ENCODE assay signal across 12 mouse cellular contexts in genomic region chr10:127663590-127663989, GRCm38 (mm10). TPM values are rescaled to one million over a fixed set of nuclear protein-coding genes. Genes with fewer than 3 reads are reported as not detected.
DNase-seq lines count a peak whose midpoint lies in the region; ATAC-seq and TF ChIP-seq lines count a peak whose summit lies in the region.
"Had no signal": no experiment of that assay in that cellular context is flagged by ENCODE, and none has a peak within 500 bp of the region (broad histone marks: within the 10 kb centered on the region; RNA-seq: fewer than 3 reads in every experiment).

No protein-coding gene starts in this region.

- H3K9ac ChIP-seq in heart, embryonic 13.5 days, result peak overlapping the region; percentile 90
- H3K9ac ChIP-seq in lung, embryonic 16.5 days (ENCODE audit: low read length), result 0 out of 2 replicates have a peak overlapping the region, but pooled peaks have one; percentile 34
- H3K9ac ChIP-seq in embryonic facial prominence, embryonic 13.5 days, result peak overlapping the region; percentile 94; the same call in 1 of the 2 replicates
- H3K9ac ChIP-seq: forebrain, embryonic 15.5 days; liver, embryonic 13.5 days; midbrain, embryonic 15.5 days had no signal

- DNase-seq in heart, adult 9 months (ENCODE audit: low spot score in 2 of 2), result no peak
- no peak for DNase-seq in lung, adult 2 months
- DNase-seq in MN1 (ENCODE audit: low spot score), result no peak
- DNase-seq in thymus, postnatal 10 days (ENCODE audit: low spot score in 2 of 2), result no peak
- DNase-seq: liver, embryonic 13.5 days; thymus, adult 2 months had no signal

- 29% methylated on average over 5 of the region's 5 CpGs for WGBS in heart, embryonic 13.5 days
- 24% methylated on average over 5 of the region's 5 CpGs for WGBS in lung, embryonic 16.5 days
- 55% methylated on average over 5 of the region's 5 CpGs for WGBS in lung, adult 2 months
- WGBS in embryonic facial prominence, embryonic 13.5 days, result 20% methylated on average over 5 of the region's 5 CpGs
- WGBS in olfactory bulb, adult 2 months, result 44% methylated on average over 5 of the region's 5 CpGs

- H3K4me1 ChIP-seq in heart, embryonic 13.5 days, result peaks cover 69% of the 10 kb centered on the region
- peaks cover 54% of the 10 kb centered on the region for H3K4me1 ChIP-seq in lung, embryonic 16.5 days (replicated peaks; ENCODE audit: control insufficient read depth, insufficient read depth, low read length)
- peaks cover 22% of the 10 kb centered on the region for H3K4me1 ChIP-seq in lung, adult 2 months (ENCODE audit: control insufficient read depth, insufficient read depth, low read length)
- peaks cover 58% of the 10 kb centered on the region for H3K4me1 ChIP-seq in embryonic facial prominence, embryonic 13.5 days
- peaks cover 73% of the 10 kb centered on the region for H3K4me1 ChIP-seq in olfactory bulb, adult 2 months (ENCODE audit: control insufficient read depth, insufficient read depth, low read length)

- H3K36me3 ChIP-seq in heart, embryonic 13.5 days, result peaks cover 50% of the 10 kb centered on the region
- peaks cover 19% of the 10 kb centered on the region for H3K36me3 ChIP-seq in lung, embryonic 16.5 days (ENCODE audit: control insufficient read depth, insufficient read depth, low read length)
- peaks cover 53% of the 10 kb centered on the region for H3K36me3 ChIP-seq in embryonic facial prominence, embryonic 13.5 days
- H3K36me3 ChIP-seq: forebrain, embryonic 15.5 days; midbrain, embryonic 15.5 days had no signal

- H3K4me3 ChIP-seq in heart, embryonic 13.5 days, result peak overlapping the region; percentile 73; the same call in 1 of the 2 replicates
- H3K4me3 ChIP-seq in lung, embryonic 16.5 days (ENCODE audit: low read length), result no peak overlapping the region
- H3K4me3 ChIP-seq in lung, adult 2 months (replicated peaks; ENCODE audit: extremely low read depth, low read depth, low read length), result no peak overlapping the region
- H3K4me3 ChIP-seq in embryonic facial prominence, embryonic 13.5 days, result peak overlapping the region; percentile 87
- no peak overlapping the region for H3K4me3 ChIP-seq in olfactory bulb, adult 2 months (ENCODE audit: insufficient read depth, low read depth, low read length)
- H3K4me3 ChIP-seq: forebrain, embryonic 15.5 days; liver, embryonic 13.5 days; midbrain, embryonic 15.5 days had no signal

- H3K27me3 ChIP-seq in heart, embryonic 13.5 days (replicated peaks), result peaks cover 6% of the 10 kb centered on the region
- no peaks in the 10 kb centered on the region for H3K27me3 ChIP-seq in lung, embryonic 16.5 days (ENCODE audit: control insufficient read depth, insufficient read depth, low read depth, low read length)
- no peaks in the 10 kb centered on the region for H3K27me3 ChIP-seq in embryonic facial prominence, embryonic 13.5 days

- no peak overlapping the region for H3K27ac ChIP-seq in heart, embryonic 13.5 days (replicated peaks)
- H3K27ac ChIP-seq in lung, embryonic 16.5 days (ENCODE audit: low read length), result peak overlapping the region; percentile 98
- H3K27ac ChIP-seq in embryonic facial prominence, embryonic 13.5 days, result peak overlapping the region; percentile 86
- H3K27ac ChIP-seq in olfactory bulb, adult 2 months (ENCODE audit: insufficient read depth, low read depth, low read length), result peak overlapping the region; percentile 18; the same call in 1 of the 2 replicates
- H3K27ac ChIP-seq: forebrain, embryonic 15.5 days; liver, embryonic 13.5 days; midbrain, embryonic 15.5 days had no signal

- no peaks in the 10 kb centered on the region for H3K9me3 ChIP-seq in heart, embryonic 13.5 days
- H3K9me3 ChIP-seq in lung, embryonic 16.5 days (ENCODE audit: control insufficient read depth, low read length), result no peaks in the 10 kb centered on the region
- no peaks in the 10 kb centered on the region for H3K9me3 ChIP-seq in embryonic facial prominence, embryonic 13.5 days
- H3K9me3 ChIP-seq: forebrain, embryonic 15.5 days; liver, embryonic 13.5 days; midbrain, embryonic 15.5 days had no signal

- ATAC-seq in heart, embryonic 13.5 days (ENCODE audit: extremely low read depth, insufficient number of reproducible peaks, low FRiP score, low TSS enrichment), result no peak
- ATAC-seq in lung, embryonic 16.5 days (ENCODE audit: low read depth), result no peak
- no peak for ATAC-seq in embryonic facial prominence, embryonic 13.5 days (ENCODE audit: insufficient number of reproducible peaks, insufficient read depth, low FRiP score, low TSS enrichment, low read depth)
- ATAC-seq: forebrain, embryonic 15.5 days; midbrain, embryonic 15.5 days had no signal

- no peak for TF ChIP-seq POLR2A in lung, adult 2 months (IDR thresholded peaks at IDR 0.05; ENCODE audit: borderline replicate concordance, extremely low read depth, low read depth, low read length)
- no peak for TF ChIP-seq POLR2A in olfactory bulb, adult 2 months (IDR thresholded peaks at IDR 0.05; ENCODE audit: insufficient read depth, low read depth, low read length)

- TF ChIP-seq CTCF in lung, adult 2 months (IDR thresholded peaks at IDR 0.05; ENCODE audit: insufficient read depth, low read length), result no peak
- no peak for TF ChIP-seq CTCF in olfactory bulb, adult 2 months (IDR thresholded peaks at IDR 0.05; ENCODE audit: insufficient read depth, low read depth, low read length)

- peak overlapping the region; percentile 78 for H3K4me2 ChIP-seq in heart, embryonic 13.5 days
- peak overlapping the region; percentile 80; the same call in 1 of the 2 replicates for H3K4me2 ChIP-seq in lung, embryonic 16.5 days (ENCODE audit: low read depth, low read length)
- H3K4me2 ChIP-seq in embryonic facial prominence, embryonic 13.5 days, result peak overlapping the region; percentile 90
- H3K4me2 ChIP-seq: forebrain, embryonic 15.5 days; midbrain, embryonic 15.5 days had no signal

RNA-seq across cellular contexts. Expression of gene Nemp1, which starts 3.1 kb away (rescaled TPM):
- 7.1 and 7.4 TPM in 2 replicates for polyA plus RNA-seq in heart, embryonic 13.5 days (2015; fragmentation: Nextera tagmentation; extraction: Ambion mirVana)
- 12.6 and 13.2 TPM in 2 replicates for polyA plus RNA-seq in lung, embryonic 16.5 days (2015; fragmentation: Nextera tagmentation; extraction: Ambion mirVana)
- polyA plus RNA-seq in lung, adult 2 months (2012; rRNA removed), result 2.7 and 3.6 TPM in 2 replicates
- 9.1 and 10.6 TPM in 2 replicates for polyA plus RNA-seq in embryonic facial prominence, embryonic 13.5 days (2015; fragmentation: Nextera tagmentation; extraction: Ambion mirVana)
- not detected in 2 replicates for polyA plus RNA-seq in olfactory bulb, adult 2 months (2012; ENCODE audit: insufficient read depth, insufficient read length, low replicate concordance, missing spikeins)

RNA-seq across cellular contexts. Expression of gene Nab2, which starts 4.8 kb away (rescaled TPM):
- 9.7 and 10.4 TPM in 2 replicates for polyA plus RNA-seq in heart, embryonic 13.5 days (2015; fragmentation: Nextera tagmentation; extraction: Ambion mirVana)
- 16.2 and 17.9 TPM in 2 replicates for polyA plus RNA-seq in lung, embryonic 16.5 days (2015; fragmentation: Nextera tagmentation; extraction: Ambion mirVana)
- polyA plus RNA-seq in lung, adult 2 months (2012; rRNA removed), result 32.8 and 35.1 TPM in 2 replicates
- 19.5 and 20.3 TPM in 2 replicates for polyA plus RNA-seq in embryonic facial prominence, embryonic 13.5 days (2015; fragmentation: Nextera tagmentation; extraction: Ambion mirVana)
- polyA plus RNA-seq in olfactory bulb, adult 2 months (2012; ENCODE audit: insufficient read depth, insufficient read length, low replicate concordance, missing spikeins), result not detected in 2 replicates

RNA-seq across cellular contexts. Expression of gene Stat6, which starts 20.8 kb away (rescaled TPM):
- 24.5 and 24.6 TPM in 2 replicates for polyA plus RNA-seq in heart, embryonic 13.5 days (2015; fragmentation: Nextera tagmentation; extraction: Ambion mirVana)
- polyA plus RNA-seq in lung, embryonic 16.5 days (2015; fragmentation: Nextera tagmentation; extraction: Ambion mirVana), result 47.4 and 49.2 TPM in 2 replicates
- 92.3 and 123 TPM in 2 replicates for polyA plus RNA-seq in lung, adult 2 months (2012; rRNA removed)
- 21.1 and 22.0 TPM in 2 replicates for polyA plus RNA-seq in embryonic facial prominence, embryonic 13.5 days (2015; fragmentation: Nextera tagmentation; extraction: Ambion mirVana)
- not detected in 2 replicates for polyA plus RNA-seq in olfactory bulb, adult 2 months (2012; ENCODE audit: insufficient read depth, insufficient read length, low replicate concordance, missing spikeins)

RNA-seq across cellular contexts. Expression of gene Myo1a, which starts 41.4 kb away (rescaled TPM):
- 0.27 and 0.28 TPM in 2 replicates for polyA plus RNA-seq in heart, embryonic 13.5 days (2015; fragmentation: Nextera tagmentation; extraction: Ambion mirVana)
- 0.19 and 0.39 TPM in 2 replicates for polyA plus RNA-seq in lung, embryonic 16.5 days (2015; fragmentation: Nextera tagmentation; extraction: Ambion mirVana)
- polyA plus RNA-seq in lung, adult 2 months (2012; rRNA removed), result 0.11 and 0.77 TPM in 2 replicates
- 0.66 and 2.5 TPM in 2 replicates for polyA plus RNA-seq in embryonic facial prominence, embryonic 13.5 days (2015; fragmentation: Nextera tagmentation; extraction: Ambion mirVana)
- polyA plus RNA-seq in olfactory bulb, adult 2 months (2012; ENCODE audit: insufficient read depth, insufficient read length, low replicate concordance, missing spikeins), result not detected in 2 replicates

RNA-seq across cellular contexts. Expression of gene Lrp1, which starts 42.6 kb away (rescaled TPM):
- 30.7 and 37.9 TPM in 2 replicates for polyA plus RNA-seq in heart, embryonic 13.5 days (2015; fragmentation: Nextera tagmentation; extraction: Ambion mirVana)
- 78.9 and 83.6 TPM in 2 replicates for polyA plus RNA-seq in lung, embryonic 16.5 days (2015; fragmentation: Nextera tagmentation; extraction: Ambion mirVana)
- 215 and 248 TPM in 2 replicates for polyA plus RNA-seq in lung, adult 2 months (2012; rRNA removed)
- polyA plus RNA-seq in embryonic facial prominence, embryonic 13.5 days (2015; fragmentation: Nextera tagmentation; extraction: Ambion mirVana), result 139 and 159 TPM in 2 replicates
- 404 and 471 TPM in 2 replicates for polyA plus RNA-seq in olfactory bulb, adult 2 months (2012; ENCODE audit: insufficient read depth, insufficient read length, low replicate concordance, missing spikeins)

Comparison
In these comparisons a context has a peak if more than half of its experiments do, and no peak if none do; other contexts are left out.
1. H3K4me3 ChIP-seq: peak in heart, embryonic 13.5 days (single experiment) and embryonic facial prominence, embryonic 13.5 days (single experiment); none in lung, embryonic 16.5 days (single experiment), lung, adult 2 months (single experiment) and olfactory bulb, adult 2 months (single experiment).
2. H3K9ac ChIP-seq: peak in every context shown above with its lines; median percentile 94 in embryonic facial prominence, embryonic 13.5 days; 90 in heart, embryonic 13.5 days; 34 in lung, embryonic 16.5 days.
3. Peak in every context shown above with its lines, with median percentiles within 50 percentile points of each other: H3K4me2 ChIP-seq.